13 mouse cellular contexts compared by ENCODE assay signal in the genomic region with DNA sequence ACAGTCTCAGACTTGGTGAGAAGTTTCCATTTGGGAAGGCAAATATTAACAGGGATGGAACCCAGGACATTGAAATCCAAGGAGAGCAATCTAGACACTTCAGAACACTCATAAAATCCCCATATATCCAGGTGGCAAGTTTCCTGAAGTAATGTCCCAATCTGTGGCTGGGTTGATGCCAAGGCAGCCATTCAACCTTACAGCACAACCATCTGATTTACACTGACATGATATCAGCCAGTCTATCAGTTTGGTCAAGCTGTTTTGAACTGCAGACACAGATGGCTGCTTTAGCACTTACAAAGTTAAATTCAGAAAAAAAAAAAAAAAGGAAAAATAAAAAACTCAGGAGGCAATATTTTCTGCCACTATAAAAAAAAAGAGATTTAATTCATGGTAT.
"Had no signal": no experiment of that assay in that cellular context is flagged by ENCODE, and none has a peak within 500 bp of the region (broad histone marks: within the 10 kb centered on the region; RNA-seq: fewer than 3 reads in every experiment).

No protein-coding gene starts in this region.

- H3K27ac ChIP-seq: kidney, embryonic 15.5 days; limb, embryonic 15.5 days; liver, embryonic 12.5 days; midbrain, embryonic 12.5 days; neural tube, embryonic 15.5 days had no signal

- H3K4me2 ChIP-seq: kidney, embryonic 15.5 days; limb, embryonic 15.5 days; liver, embryonic 12.5 days; lung, embryonic 14.5 days; midbrain, embryonic 12.5 days; neural tube, embryonic 15.5 days had no signal

- H3K27me3 ChIP-seq: kidney, embryonic 15.5 days; limb, embryonic 15.5 days; liver, embryonic 12.5 days; midbrain, embryonic 12.5 days; neural tube, embryonic 15.5 days had no signal

- H3K36me3 ChIP-seq: kidney, embryonic 15.5 days; limb, embryonic 15.5 days; liver, embryonic 12.5 days; midbrain, embryonic 12.5 days; neural tube, embryonic 15.5 days had no signal

- H3K4me1 ChIP-seq: kidney, embryonic 15.5 days; limb, embryonic 15.5 days; liver, embryonic 12.5 days; midbrain, embryonic 12.5 days; neural tube, embryonic 15.5 days had no signal

- ATAC-seq: liver, embryonic 12.5 days; midbrain, embryonic 16.5 days had no signal

- H3K9me3 ChIP-seq: kidney, embryonic 15.5 days; limb, embryonic 15.5 days; liver, embryonic 12.5 days; midbrain, embryonic 12.5 days; neural tube, embryonic 15.5 days had no signal

- DNase-seq: kidney, adult 2 months; kidney, postnatal 14 days; lung, embryonic 14.5 days; lung, postnatal 10 days; lung, postnatal 4 days; right cerebral cortex, adult 18-20 months; thymus, postnatal 36 days had no signal

- H3K9ac ChIP-seq: kidney, embryonic 15.5 days; limb, embryonic 15.5 days; liver, embryonic 12.5 days; lung, embryonic 14.5 days; midbrain, embryonic 12.5 days; neural tube, embryonic 15.5 days had no signal

- H3K4me3 ChIP-seq: kidney, embryonic 15.5 days; limb, embryonic 15.5 days; liver, embryonic 12.5 days; midbrain, embryonic 12.5 days; neural tube, embryonic 15.5 days had no signal
